Mouse (Mus musculus) bone marrow macrophage, adult 2 months (primary cell): Measurements from ENCODE around the gene Slc31a1. TPM values are rescaled to one million over a fixed set of nuclear protein-coding genes. Genes with fewer than 3 reads are reported as not detected.

ENCODE experiments used
- H3K27ac ChIP-seq: 2 replicates; pipeline ENCODE4 v1.5.1; 2012; ENCODE audit warnings: low read depth, low read length; ENCODE audit not compliant: insufficient read depth
- H3K4me1 ChIP-seq: 2 replicates; pipeline ENCODE4 v1.6.1; 2012; ENCODE audit warnings: low read length; ENCODE audit not compliant: control insufficient read depth, insufficient read depth
- H3K4me3 ChIP-seq: 2 replicates; pipeline ENCODE4 v1.5.1; 2012; ENCODE audit warnings: mild to moderate bottlenecking, low read length, moderate library complexity; ENCODE audit not compliant: insufficient read depth
- CTCF ChIP-seq: IDR thresholded peaks from 2 replicates; pipeline ENCODE4 v1.5.1; 2012; ENCODE audit warnings: low read depth, mild to moderate bottlenecking, low read length, moderate library complexity
- POLR2A ChIP-seq: IDR thresholded peaks from 2 replicates; pipeline ENCODE4 v1.6.1; 2012; ENCODE audit warnings: mild to moderate bottlenecking, low read depth, low read length, borderline replicate concordance
- polyA plus RNA-seq: library from polyadenylated mRNA; stranded (reverse); fragments of >200 nt; gene quantifications from 2 replicates; pipeline ENCODE4 v1.2.4, GENCODE M21; 2012; ENCODE audit not compliant: missing spikeins, insufficient read depth, insufficient read length

Slc31a1 gene
- polyA plus RNA-seq, 1 experiment: 71.0 TPM

DNA sequence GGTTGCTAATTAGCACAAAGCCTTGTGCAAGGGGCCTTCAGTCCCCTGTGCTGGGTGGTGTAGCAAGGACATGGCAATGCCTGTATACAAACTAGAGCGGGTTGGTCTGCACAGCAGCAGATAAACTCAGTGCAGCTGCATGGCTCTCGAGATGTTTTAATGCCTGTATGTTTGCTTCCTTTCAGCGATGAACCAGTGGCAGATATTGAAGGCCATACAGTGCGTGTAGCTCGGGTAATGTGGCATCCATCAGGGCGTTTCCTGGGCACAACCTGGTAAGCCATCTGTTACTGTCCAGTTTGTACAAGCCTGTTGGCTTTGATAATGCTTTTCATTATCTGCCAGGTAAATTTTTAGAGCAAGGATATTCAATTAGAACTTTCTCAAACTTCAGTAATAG is 58.6 kb downstream of the Slc31a1 start:
- TF ChIP-seq CTCF: no peak
- TF ChIP-seq POLR2A: no peak
- no peak overlapping the region for H3K4me3 ChIP-seq
- no peak overlapping the region for H3K27ac ChIP-seq
- no peaks in the 10 kb centered on the region for H3K4me1 ChIP-seq

- TF ChIP-seq CTCF (no peak), POLR2A (no peak)
- Histone ChIP-seq H3K27ac (no peak overlapping the region), H3K4me1 (peaks cover 2% of the 10 kb centered on the region; the same call in 1 of the 2 replicates), H3K4me3 (no peak overlapping the region)
Observed at GRCm38 (mm10) chr4:62425891-62426290, 65.4 kb downstream of the Slc31a1 start.

GRCm38 (mm10) chr4:62427978-62428758 is 67.6 kb downstream of the Slc31a1 start:
- TF ChIP-seq POLR2A: no peak
- no peak for TF ChIP-seq CTCF
- Histone ChIP-seq H3K27ac (no peak overlapping the region), H3K4me3 (no peak overlapping the region), H3K4me1 (peaks cover 2% of the 10 kb centered on the region; the same call in 1 of the 2 replicates)

GRCm38 (mm10) chr4:62429616-62430015 is 69.1 kb downstream of the Slc31a1 start:
- Histone ChIP-seq H3K4me1 (peaks cover 11% of the 10 kb centered on the region), H3K27ac (no peak overlapping the region), H3K4me3 (no peak overlapping the region)
- TF ChIP-seq POLR2A (no peak), CTCF (no peak)

DNA sequence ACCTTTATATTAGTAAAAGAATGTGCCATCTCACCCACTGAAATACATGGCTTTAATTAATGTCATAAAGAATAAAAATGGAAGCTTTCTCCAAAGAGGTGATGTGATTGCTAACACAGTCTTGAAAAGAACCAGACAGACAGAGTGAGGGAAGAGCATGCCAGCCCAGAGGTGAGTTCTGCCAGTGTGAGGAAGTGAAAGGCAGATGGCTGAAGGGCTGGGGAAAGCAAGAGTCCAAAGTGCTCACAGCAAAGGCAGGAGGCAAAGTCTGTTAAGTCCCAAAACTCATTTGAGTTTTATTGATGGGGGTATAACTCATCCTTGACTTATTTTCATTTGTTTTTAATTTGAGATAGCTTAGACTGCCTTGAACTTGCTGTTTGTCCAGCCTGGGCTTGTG is 70.2 kb downstream of the Slc31a1 start:
- TF ChIP-seq POLR2A: no peak
- no peak for TF ChIP-seq CTCF
- H3K4me1 ChIP-seq: peaks cover 13% of the 10 kb centered on the region
- no peak overlapping the region for H3K4me3 ChIP-seq
- H3K27ac ChIP-seq: no peak overlapping the region

- H3K4me3 ChIP-seq: no peak overlapping the region
- TF ChIP-seq CTCF (no peak), POLR2A (no peak)
- peaks cover 13% of the 10 kb centered on the region for H3K4me1 ChIP-seq
- no peak overlapping the region for H3K27ac ChIP-seq
Observed at GRCm38 (mm10) chr4:62431522-62431921, 71.0 kb downstream of the Slc31a1 start.

DNA sequence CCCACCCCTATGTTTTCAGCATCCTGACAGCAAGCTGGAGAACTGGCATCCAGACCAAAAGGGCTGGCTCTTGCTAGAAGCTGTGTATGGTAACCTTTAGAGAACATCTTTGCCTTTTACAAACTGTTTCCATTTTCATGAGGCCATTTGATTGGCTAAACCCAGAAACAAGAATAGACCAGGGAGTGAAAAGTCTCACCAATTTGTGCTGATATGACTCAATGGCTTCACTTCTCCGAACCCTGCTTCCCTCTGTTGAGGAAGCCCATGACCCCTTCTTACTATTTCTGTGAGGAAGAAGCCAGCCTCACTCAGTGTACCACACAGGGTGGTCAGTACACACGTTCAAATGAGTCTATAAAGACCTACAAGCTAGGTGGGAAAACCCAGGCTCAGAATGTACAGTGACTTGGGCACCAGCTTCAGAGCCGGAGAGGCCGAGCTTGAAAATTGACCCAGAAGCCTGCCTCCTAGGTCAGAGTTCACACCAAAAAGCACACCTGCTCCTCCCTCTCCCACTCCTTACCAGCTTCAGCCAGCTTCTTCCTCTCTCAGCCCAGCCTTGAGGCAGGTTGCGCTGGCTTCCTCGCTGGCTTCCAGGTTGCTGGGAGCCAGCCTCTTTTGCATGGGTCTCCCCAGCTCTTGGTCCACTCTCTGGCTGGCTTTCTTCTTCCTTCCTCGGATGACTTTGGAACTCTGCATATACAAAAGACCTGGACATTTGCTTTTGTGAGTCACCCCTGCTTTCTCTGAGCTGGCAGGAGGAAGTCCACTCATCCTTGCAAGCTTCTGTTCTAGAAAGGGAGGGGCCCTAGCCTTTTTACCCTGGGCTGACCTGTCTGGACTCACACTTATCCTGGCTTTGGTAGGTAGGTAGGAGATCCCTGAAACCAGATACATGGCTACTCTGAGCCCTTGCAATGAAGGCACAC is 73.7 kb downstream of the Slc31a1 start:
- H3K4me3 ChIP-seq: no peak overlapping the region
- TF ChIP-seq CTCF (no peak), POLR2A (no peak)
- H3K27ac ChIP-seq: no peak overlapping the region
- H3K4me1 ChIP-seq: peaks cover 18% of the 10 kb centered on the region

DNA sequence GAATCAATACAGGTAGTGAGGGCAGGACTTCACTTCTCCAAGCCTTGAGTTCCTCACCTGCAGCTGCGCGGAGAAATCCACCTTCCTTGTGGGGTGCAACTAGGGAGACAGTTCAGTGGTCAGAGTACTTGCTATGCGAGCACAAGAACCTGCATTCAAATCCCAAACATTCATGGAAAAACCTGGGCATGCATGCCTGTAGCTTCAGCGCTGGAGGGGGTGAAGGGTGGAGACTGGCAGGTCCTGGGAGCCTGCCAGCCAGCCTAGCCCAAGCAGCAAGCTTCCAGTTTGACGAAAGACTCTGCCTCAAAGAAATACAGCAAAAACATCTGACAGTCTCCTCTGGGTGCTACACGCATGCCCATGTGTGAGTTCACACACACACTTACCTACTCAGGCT is 74.6 kb downstream of the Slc31a1 start, which contains the start of gene Rnf183:
Gene Rnf183, minus strand, starts transcription at position 172 of the 400 bp plus-strand sequence.
- no peak within 1 kb of the TSS for H3K27ac ChIP-seq
- H3K4me1 ChIP-seq: peaks cover 19% of the 10 kb centered on the region
- TF ChIP-seq CTCF (no peak), POLR2A (no peak)
- no peak within 1 kb of the TSS for H3K4me3 ChIP-seq

DNA sequence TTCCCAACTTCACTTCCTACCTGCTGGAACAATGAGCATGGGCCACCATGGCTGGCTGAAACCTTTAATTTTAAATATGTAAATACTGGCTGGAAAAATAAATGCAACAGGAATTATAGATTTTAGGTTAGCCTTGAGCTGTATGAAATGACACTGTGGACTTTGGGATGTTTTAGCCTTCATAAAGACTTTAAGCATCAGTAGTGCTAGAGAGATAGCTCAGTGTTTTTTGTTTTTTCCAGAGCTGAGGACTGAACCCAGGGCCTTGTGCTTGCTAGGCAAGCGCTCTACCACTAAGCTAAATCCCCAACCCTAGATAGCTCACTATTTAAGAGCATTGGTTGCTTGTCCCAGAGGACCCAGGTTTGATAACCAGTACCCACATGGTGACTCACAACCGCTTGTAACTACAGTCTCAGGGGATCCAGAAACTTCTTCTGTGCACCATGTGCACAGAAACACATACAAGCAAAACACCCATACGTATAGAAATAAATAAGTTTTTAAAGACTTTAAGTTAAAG is 76.8 kb downstream of the Slc31a1 start:
- TF ChIP-seq POLR2A (no peak), CTCF (no peak)
- Histone ChIP-seq H3K4me3 (no peak overlapping the region), H3K27ac (no peak overlapping the region), H3K4me1 (peaks cover 17% of the 10 kb centered on the region)

- no peak overlapping the region for H3K27ac ChIP-seq
- no peak overlapping the region for H3K4me3 ChIP-seq
- TF ChIP-seq CTCF (no peak), POLR2A (no peak)
- H3K4me1 ChIP-seq: peaks cover 17% of the 10 kb centered on the region
Observed at GRCm38 (mm10) chr4:62437871-62438270, 77.3 kb downstream of the Slc31a1 start.
